Mouse (Mus musculus) heart, embryonic 15.5 days (tissue): ENCODE results near the gene Prkag1. TPM values are rescaled to one million over a fixed set of nuclear protein-coding genes. Genes with fewer than 3 reads are reported as not detected.
A peak's percentile ranks its signal among the peaks of the same experiment; 100 is the strongest.

Experiments used
- ATAC-seq: fragments of 200-750 bp; cut with Nextera tagmentation; replicated peaks from 2 replicates; pipeline ENCODE4 v1.8.0; 2017; ENCODE audit warnings: low read depth, moderate TSS enrichment; ENCODE audit not compliant: insufficient number of reproducible peaks, insufficient read depth, low FRiP score
- H3K27ac ChIP-seq: fragments of 300-500 bp; sonication (generic); 2 replicates; pipeline ENCODE4 v1.5.1; 2015; ENCODE audit warnings: mild to moderate bottlenecking, inconsistent platforms
- H3K27me3 ChIP-seq: fragments of 300-500 bp; sonication (generic); 2 replicates; pipeline ENCODE4 v1.6.1; 2015; ENCODE audit warnings: inconsistent platforms
- H3K36me3 ChIP-seq: fragments of 300-500 bp; sonication (generic); 2 replicates; pipeline ENCODE4 v1.6.1; 2015; ENCODE audit warnings: mild to moderate bottlenecking, inconsistent platforms
- H3K4me1 ChIP-seq: fragments of 300-500 bp; sonication (generic); replicated peaks from 2 replicates; pipeline ENCODE4 v1.6.1; 2015; ENCODE audit warnings: inconsistent platforms
- H3K4me2 ChIP-seq: fragments of 300-500 bp; sonication (generic); 2 replicates; pipeline ENCODE4 v1.6.1; 2015; ENCODE audit warnings: inconsistent platforms, mild to moderate bottlenecking, moderate library complexity
- H3K4me3 ChIP-seq: fragments of 300-500 bp; sonication (generic); 2 replicates; pipeline ENCODE4 v1.5.1; 2015; ENCODE audit warnings: mild to moderate bottlenecking, inconsistent platforms
- H3K9ac ChIP-seq: fragments of 300-500 bp; sonication (generic); 2 replicates; pipeline ENCODE4 v1.6.1; 2015; ENCODE audit warnings: mild to moderate bottlenecking, inconsistent platforms
- H3K9me3 ChIP-seq: fragments of 300-500 bp; sonication (generic); replicated peaks from 2 replicates; pipeline ENCODE4 v1.6.1; 2016; ENCODE audit warnings: inconsistent platforms
- WGBS: fragments of 180-500 bp; shearing (Covaris S2); methylation state at CpG from one replicate; pipeline ENCODE4 v1.1.7; 2015; ENCODE audit warnings: mixed read lengths; 5-methylcytosine and 5-hydroxymethylcytosine counted together
- polyA plus RNA-seq: library from polyadenylated mRNA; unstranded; fragments of >200 nt; fragmentation: Nextera tagmentation; extraction: Ambion mirVana; gene quantifications from 2 replicates; pipeline ENCODE4 v1.2.1, GENCODE M21; 2015

The Prkag1 gene
- polyA plus RNA-seq, 1 experiment from 2014 or later = 93.5 TPM

DNA sequence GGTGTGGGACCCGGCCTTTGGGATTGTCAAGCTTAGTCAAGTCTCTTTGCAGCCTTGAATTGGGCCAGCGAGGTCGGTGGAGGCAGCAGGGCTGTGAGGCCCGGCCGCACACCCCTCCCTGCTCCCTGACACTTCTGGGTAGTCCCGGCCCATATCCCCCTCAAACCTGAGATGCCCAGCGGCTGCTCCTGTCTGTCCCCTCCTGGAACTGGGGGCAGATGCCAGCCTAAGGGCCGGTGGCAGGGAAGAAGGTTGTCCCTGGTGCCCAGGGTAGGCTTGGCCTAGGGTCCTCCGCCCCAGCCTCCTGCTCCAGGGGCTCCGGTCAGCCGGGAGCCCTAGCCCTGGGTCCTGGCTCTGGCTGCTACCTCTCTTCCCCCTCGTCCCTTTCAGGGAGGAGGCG lies 2.7 kb upstream of the Prkag1 start:
- 86% methylated on average over 13 of the region's 13 CpGs for WGBS
- no peak overlapping the region for H3K4me3 ChIP-seq
- H3K4me1 ChIP-seq = peaks cover 28% of the 10 kb centered on the region
- no peaks in the 10 kb centered on the region for H3K9me3 ChIP-seq
- H3K27ac ChIP-seq = no peak overlapping the region
- no peaks in the 10 kb centered on the region for H3K27me3 ChIP-seq
- ATAC-seq = no peak
- H3K4me2 ChIP-seq = no peak overlapping the region
- H3K9ac ChIP-seq = no peak overlapping the region
- H3K36me3 ChIP-seq = peaks cover 65% of the 10 kb centered on the region

DNA sequence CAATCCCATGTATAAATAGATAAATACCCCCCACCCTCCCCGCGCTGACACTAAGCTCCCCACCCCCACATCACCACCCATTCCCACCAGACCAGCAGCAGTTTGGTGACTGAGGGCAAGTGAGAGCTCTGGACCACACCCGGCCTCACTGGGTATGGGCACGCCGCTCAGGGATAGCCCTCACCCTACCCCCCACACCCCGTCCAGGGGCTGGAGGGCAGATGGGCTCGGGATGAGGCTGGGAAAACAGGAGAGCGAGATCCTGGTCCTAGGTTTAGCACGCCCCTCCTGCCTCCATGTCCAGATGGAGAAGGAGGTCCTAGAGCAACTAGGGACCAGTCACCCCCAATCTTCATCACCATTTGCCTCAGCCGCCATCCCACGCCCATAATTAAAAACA lies 2.0 kb upstream of the Prkag1 start:
- Histone ChIP-seq H3K9me3 (no peaks in the 10 kb centered on the region), H3K4me2 (no peak overlapping the region), H3K27me3 (no peaks in the 10 kb centered on the region), H3K4me3 (no peak overlapping the region), H3K9ac (no peak overlapping the region), H3K27ac (peak overlapping the region; percentile 99; the same call in 1 of the 2 replicates), H3K36me3 (peaks cover 59% of the 10 kb centered on the region), H3K4me1 (peaks cover 33% of the 10 kb centered on the region)
- no peak for ATAC-seq
- WGBS = 82% methylated on average over 11 of the region's 11 CpGs

DNA sequence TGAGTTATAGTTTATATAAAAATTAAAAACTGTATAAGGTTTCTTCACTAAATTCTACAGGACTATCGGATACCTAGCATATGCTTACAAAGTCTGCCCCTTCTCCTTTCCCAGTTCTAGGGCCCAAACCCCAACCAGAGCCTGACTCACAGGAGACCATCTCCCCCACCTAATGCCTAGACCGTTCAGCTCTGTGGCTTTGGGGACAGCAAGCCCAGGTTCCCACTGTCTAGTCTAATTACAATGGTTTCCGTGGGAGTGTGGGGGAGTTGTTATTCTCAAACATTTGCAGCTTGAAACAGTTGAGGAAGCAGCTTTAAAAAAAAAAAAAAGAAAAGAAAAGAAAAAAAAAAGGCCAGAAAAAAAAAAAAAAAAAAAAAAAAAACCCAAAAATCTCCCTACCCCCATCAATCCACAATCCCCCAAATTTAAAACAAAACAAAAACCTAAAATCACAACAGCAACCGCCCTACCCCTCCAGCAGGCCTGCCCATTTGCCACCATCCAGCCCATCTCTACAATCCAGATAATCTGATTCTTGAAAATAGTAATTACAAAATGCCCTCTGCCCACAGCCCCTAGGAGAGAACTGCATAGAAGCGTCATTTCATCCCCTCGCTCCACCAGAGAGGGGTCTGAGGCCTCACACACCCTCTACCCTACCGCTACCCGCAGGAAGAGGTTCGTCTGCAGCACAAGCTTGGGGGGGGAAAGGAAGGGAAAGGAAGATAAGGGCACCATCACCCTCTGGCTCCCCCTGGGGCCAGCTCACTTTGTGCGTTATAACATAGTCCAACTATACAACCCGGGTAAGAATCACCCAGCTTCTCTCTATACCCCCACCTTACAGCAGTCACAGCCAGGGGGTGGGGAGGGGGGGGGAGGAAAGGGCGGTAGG lies 1.1 kb upstream of the Prkag1 start:
- Histone ChIP-seq H3K27ac (peak overlapping the region; percentile 99), H3K4me1 (peaks cover 39% of the 10 kb centered on the region), H3K4me3 (0 out of 2 replicates have a peak overlapping the region, but pooled peaks have one; percentile 86), H3K36me3 (peaks cover 50% of the 10 kb centered on the region), H3K9ac (no peak overlapping the region), H3K27me3 (no peaks in the 10 kb centered on the region), H3K9me3 (no peaks in the 10 kb centered on the region), H3K4me2 (peak overlapping the region; percentile 68; the same call in 1 of the 2 replicates)
- 45% methylated on average over 12 of the region's 12 CpGs for WGBS
- ATAC-seq = no peak

DNA sequence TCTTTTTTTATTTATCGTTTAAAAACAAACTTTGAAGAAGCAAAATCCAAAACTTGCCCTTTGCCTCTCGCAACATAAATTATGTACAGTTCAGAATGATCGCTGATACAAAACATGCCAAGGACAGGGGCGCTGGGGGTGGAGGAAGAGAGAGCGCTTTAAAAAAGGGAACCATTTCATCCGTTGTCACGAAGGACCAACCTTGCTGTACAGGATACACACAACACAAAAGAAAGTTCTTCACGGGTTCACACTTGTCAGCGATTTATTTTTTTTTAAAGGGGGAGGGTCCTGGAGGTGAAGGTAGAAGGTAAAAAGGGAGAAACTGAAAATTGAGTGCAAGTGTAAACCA lies 339 bp upstream of the Prkag1 start:
- H3K27me3 ChIP-seq = no peaks in the 10 kb centered on the region
- WGBS = 13% methylated on average over 9 of the region's 9 CpGs
- H3K4me3 ChIP-seq = peak overlapping the region; percentile 86
- peak overlapping the region; percentile 99 for H3K27ac ChIP-seq
- H3K36me3 ChIP-seq = peaks cover 43% of the 10 kb centered on the region
- H3K4me1 ChIP-seq = peaks cover 47% of the 10 kb centered on the region
- H3K4me2 ChIP-seq = peak overlapping the region; percentile 68
- peak overlapping the region; percentile 85 for H3K9ac ChIP-seq
- H3K9me3 ChIP-seq = no peaks in the 10 kb centered on the region
- no peak for ATAC-seq

DNA sequence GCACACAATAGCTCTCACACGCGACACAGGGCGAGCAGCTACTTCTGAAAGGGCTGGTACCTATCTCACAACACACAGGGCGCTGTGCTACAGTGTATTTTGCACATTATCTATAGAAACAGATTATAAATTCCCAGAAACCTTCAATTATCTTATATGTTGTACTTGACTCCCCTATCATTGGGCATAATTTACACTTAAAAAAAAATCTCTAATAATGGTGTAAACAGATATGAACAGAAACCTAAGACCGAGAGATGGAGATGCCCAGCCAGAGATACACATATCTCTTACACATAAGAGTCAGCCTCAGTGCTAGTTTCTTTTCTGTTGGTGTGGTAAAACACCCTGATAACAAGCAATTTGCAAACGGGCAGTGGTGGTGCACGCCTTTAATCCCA lies 3.7 kb downstream of the Prkag1 start:
- Histone ChIP-seq H3K27ac (no peak overlapping the region), H3K36me3 (peaks cover 27% of the 10 kb centered on the region), H3K27me3 (no peaks in the 10 kb centered on the region), H3K9me3 (no peaks in the 10 kb centered on the region), H3K4me1 (peaks cover 37% of the 10 kb centered on the region), H3K4me2 (no peak overlapping the region), H3K9ac (no peak overlapping the region), H3K4me3 (no peak overlapping the region)
- WGBS = 72% methylated on average over 7 of the region's 7 CpGs
- no peak for ATAC-seq

DNA sequence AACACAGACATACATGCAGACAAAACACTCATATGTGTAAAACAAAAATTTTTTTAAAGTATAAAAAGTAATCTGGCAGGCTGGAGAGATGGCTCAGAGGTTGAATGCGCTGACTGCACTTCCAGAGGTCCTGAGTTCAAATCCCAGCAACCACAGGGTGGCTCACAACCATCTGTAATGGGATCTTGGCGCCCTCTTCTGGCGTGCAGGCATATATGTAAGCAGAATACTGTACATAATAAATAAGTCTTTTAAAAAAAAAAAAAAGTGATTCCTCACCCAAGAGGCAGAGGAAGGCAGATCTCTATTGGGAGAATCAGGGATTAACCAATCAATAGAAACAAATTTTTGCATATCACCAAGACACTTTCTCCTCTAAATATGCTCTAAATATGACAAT lies 7.9 kb downstream of the Prkag1 start:
- no peaks in the 10 kb centered on the region for H3K9me3 ChIP-seq
- H3K9ac ChIP-seq = no peak overlapping the region
- no peaks in the 10 kb centered on the region for H3K27me3 ChIP-seq
- ATAC-seq = no peak
- H3K4me1 ChIP-seq = peaks cover 24% of the 10 kb centered on the region
- H3K4me2 ChIP-seq = no peak overlapping the region
- no peak overlapping the region for H3K4me3 ChIP-seq
- peaks cover 30% of the 10 kb centered on the region for H3K36me3 ChIP-seq
- WGBS = 76% methylated on average over 3 of the region's 3 CpGs
- no peak overlapping the region for H3K27ac ChIP-seq

DNA sequence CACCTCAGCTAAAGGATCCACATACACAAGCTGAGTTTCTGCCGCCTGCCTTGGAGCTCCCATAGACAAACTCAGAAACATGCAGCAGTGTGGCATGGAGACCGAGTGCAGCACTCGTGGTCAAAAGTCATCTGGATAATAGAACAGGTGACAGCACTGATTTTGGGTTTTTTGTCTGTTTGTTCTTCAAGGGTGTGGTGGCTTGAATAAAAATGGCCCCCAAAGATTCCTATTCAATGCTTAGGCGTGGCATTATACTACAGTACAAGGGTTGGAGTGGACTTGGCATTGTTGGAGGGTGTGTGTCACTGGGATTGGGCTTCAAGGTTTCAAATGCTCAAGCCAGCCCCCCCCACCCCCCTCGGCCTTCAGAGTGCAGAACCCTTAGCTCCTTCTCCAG lies 9.2 kb downstream of the Prkag1 start:
- Histone ChIP-seq H3K4me2 (no peak overlapping the region), H3K9ac (no peak overlapping the region), H3K4me1 (peaks cover 13% of the 10 kb centered on the region), H3K36me3 (peaks cover 31% of the 10 kb centered on the region), H3K4me3 (no peak overlapping the region), H3K27ac (no peak overlapping the region), H3K9me3 (no peaks in the 10 kb centered on the region), H3K27me3 (no peaks in the 10 kb centered on the region)
- WGBS = 87% methylated on average over 5 of the region's 5 CpGs
- ATAC-seq = no peak

DNA sequence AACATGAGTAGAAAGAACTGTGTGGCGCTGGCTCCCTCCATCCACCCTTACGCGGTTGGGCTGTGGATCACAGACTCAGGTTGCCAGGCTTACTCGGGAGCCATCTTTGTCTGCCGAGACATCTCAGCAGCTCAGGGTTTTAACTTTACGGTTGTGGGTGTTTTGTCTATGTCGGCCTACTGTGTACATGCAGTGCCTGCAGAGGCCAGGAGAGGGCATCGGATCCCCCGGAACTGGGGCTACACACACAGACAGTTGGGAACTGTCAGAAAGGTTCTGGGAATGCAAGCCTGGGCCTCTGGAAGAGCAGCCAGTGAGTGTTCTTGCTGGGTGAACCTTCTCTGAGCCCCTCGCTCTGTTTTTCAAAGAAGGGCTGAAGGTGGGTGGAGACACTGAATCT lies 9.9 kb downstream of the Prkag1 start:
- peak overlapping the region; percentile 73 for H3K27ac ChIP-seq
- H3K9ac ChIP-seq = no peak overlapping the region
- no peak overlapping the region for H3K4me3 ChIP-seq
- H3K4me2 ChIP-seq = no peak overlapping the region
- peaks cover 8% of the 10 kb centered on the region for H3K4me1 ChIP-seq
- whole genome bisulfite sequencing = 43% methylated on average over 10 of the region's 10 CpGs
- no peaks in the 10 kb centered on the region for H3K27me3 ChIP-seq
- peaks cover 38% of the 10 kb centered on the region for H3K36me3 ChIP-seq
- H3K9me3 ChIP-seq = no peaks in the 10 kb centered on the region
- ATAC-seq = no peak

DNA sequence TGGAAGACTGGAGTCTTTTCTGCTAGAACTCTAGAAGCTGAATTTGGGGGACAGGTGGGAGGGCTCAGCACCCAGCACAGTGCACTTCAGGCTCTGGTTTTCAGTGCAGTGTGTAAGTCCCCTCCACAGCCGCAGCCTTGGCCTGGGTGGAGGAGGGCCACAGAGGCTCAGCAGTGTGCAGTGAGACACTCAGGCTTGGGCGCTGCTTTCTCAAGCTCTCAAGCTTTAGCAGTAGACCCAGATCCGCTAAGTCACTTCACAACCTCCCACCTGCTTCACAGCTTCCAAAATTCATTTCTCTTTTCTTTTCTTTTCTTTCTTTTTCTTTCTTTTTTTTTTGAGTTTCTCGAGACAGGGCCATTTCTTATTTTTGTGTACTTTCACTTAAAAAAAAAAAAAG lies 10.4 kb downstream of the Prkag1 start:
- H3K27ac ChIP-seq = peak overlapping the region; percentile 73
- H3K4me1 ChIP-seq = peaks cover 8% of the 10 kb centered on the region
- H3K9ac ChIP-seq = no peak overlapping the region
- H3K27me3 ChIP-seq = no peaks in the 10 kb centered on the region
- peaks cover 40% of the 10 kb centered on the region for H3K36me3 ChIP-seq
- WGBS = 72% methylated on average over 4 of the region's 4 CpGs
- no peaks in the 10 kb centered on the region for H3K9me3 ChIP-seq
- no peak overlapping the region for H3K4me2 ChIP-seq
- no peak for ATAC-seq
- H3K4me3 ChIP-seq = no peak overlapping the region

DNA sequence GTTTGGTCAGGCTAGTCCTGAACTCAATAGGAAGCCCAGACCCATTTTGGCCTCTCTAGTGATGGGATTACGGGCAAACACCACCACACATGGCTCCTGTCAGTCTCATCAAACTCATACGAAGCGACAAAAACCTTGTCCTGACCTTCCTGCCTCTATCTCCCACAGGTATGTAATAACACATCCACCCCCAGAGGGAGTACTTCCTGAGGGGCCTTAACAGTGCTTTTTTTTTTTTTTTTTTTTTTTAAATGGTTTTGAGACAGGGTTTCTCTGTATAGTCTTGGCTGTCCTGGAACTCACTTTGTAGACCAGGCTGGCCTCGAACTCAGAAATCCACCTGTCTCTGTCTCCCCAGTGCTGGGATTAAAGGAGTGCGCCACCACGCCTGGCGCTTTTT lies 13.2 kb downstream of the Prkag1 start:
- Histone ChIP-seq H3K27me3 (no peaks in the 10 kb centered on the region), H3K4me2 (no peak overlapping the region), H3K4me3 (no peak overlapping the region), H3K27ac (no peak overlapping the region), H3K9me3 (no peaks in the 10 kb centered on the region), H3K4me1 (peaks cover 8% of the 10 kb centered on the region), H3K36me3 (peaks cover 45% of the 10 kb centered on the region), H3K9ac (no peak overlapping the region)
- no peak for ATAC-seq
- WGBS = 88% methylated on average over 7 of the region's 7 CpGs

DNA sequence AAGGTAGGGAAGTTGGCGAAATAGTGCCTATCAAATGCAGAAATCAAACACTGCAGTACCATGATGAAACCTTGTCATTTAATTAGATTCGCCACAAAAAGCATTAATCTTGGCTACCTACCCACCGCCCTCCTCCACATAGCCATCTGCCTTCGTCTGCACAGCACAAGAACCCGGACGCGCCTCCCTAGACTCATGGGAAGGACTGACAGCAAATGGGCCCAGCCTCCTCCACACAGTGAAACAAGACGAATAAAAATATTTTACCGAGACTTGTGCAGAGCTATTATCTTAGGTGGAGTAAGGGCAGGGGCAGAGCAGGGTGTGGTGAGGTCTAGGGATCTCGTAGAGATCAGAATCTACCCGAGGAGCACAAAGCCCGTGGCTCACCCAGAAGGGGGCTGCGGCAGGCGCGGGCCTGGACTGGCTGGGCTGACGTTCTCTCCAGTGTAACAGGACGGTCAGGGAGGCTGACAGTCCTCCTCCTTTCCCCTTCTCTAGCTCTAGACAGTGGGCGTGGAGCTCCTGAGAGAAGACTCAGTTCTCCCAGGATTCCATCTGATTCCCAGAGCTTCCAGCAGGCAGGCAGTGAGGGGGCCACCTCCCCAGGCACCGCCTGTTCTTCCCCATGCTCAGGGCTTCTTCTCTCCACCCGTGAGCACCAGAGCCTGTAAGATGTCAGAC lies 18.4 kb downstream of the Prkag1 start:
- H3K4me2 ChIP-seq = no peak overlapping the region

More for the DNA sequence above, 18.4 kb downstream of the Prkag1 start:
- Histone ChIP-seq H3K27ac (no peak overlapping the region), H3K36me3 (peaks cover 42% of the 10 kb centered on the region), H3K9me3 (no peaks in the 10 kb centered on the region), H3K27me3 (peaks cover 20% of the 10 kb centered on the region), H3K4me3 (no peak overlapping the region), H3K9ac (no peak overlapping the region), H3K4me1 (peaks cover 20% of the 10 kb centered on the region)
- no peak for ATAC-seq
- WGBS = 84% methylated on average over 20 of the region's 20 CpGs
